Mouse (Mus musculus) c-Kit-positive CD71-negative TER-119-negative erythroid progenitor cells, embryonic 14.5 days (primary cell): Measurements from ENCODE around the gene Tdp1.
"Not testable (repeated sequence)": the region's sequence is repeated elsewhere in the genome, so short reads cannot be mapped to it uniquely, and the experiment has no call there.

ENCODE experiments used
- DNase-seq: peaks from one replicate; pipeline ENCODE4 v3.0.0-alpha.2; 2013; ENCODE audit warnings: low read depth

Tdp1 gene

DNA sequence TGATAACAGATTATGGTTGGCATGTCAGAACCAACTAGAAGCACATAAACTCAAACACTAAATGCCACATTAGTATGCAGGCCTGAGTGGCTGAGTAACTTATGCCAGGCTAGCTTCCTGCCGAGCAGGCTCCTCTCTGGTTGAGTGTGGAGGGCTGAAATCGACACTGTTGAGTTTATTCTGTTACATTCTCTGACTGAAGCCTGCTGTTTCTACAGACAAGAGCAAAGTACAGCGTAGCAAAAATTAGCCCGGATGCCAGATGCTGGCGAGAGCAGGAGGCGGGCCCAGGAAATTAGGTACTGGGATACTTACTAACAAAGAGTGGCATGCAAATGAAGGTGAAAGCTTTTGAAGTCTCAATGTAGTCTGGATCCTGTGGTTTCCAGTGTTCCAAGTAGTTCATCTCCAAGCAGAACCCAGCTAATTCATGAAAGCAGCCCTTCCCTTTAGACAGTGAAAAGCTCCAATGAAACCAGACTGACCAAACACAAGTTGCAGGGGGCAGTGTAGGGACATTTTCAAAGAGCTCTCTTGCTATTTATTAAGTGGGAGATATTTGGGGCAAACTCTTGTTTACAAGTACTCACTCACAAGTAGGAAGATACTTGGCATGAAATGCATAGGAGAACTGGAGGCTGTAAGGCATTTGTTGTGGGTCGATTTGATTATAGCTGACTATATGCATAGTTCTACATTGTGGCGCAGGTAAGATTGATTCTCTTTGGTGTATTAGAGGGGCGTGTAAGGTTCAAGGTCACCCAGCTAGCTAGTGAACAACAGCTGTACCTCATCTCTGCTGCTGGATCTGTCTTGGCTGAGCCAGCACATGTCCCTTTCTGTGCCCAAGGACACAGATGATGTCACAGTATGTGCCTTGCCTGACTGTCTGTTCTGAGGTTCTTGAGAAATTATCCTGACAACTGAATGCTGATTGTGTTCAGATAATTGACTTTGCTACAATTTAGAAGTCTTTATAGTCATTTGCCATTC is 74.0 kb downstream of the Tdp1 start:
- DNase-seq, result no peak

GRCm38 (mm10) chr12:99959291-99959690 is 75.0 kb downstream of the Tdp1 start:
- DNase-seq, result no peak

- no peak for DNase-seq
These were observed 75.6 kb downstream of the Tdp1 start for GRCm38 (mm10) chr12:99959930-99960329.

GRCm38 (mm10) chr12:99960675-99961074 is 76.4 kb downstream of the Tdp1 start:
- DNase-seq, result no peak

DNA sequence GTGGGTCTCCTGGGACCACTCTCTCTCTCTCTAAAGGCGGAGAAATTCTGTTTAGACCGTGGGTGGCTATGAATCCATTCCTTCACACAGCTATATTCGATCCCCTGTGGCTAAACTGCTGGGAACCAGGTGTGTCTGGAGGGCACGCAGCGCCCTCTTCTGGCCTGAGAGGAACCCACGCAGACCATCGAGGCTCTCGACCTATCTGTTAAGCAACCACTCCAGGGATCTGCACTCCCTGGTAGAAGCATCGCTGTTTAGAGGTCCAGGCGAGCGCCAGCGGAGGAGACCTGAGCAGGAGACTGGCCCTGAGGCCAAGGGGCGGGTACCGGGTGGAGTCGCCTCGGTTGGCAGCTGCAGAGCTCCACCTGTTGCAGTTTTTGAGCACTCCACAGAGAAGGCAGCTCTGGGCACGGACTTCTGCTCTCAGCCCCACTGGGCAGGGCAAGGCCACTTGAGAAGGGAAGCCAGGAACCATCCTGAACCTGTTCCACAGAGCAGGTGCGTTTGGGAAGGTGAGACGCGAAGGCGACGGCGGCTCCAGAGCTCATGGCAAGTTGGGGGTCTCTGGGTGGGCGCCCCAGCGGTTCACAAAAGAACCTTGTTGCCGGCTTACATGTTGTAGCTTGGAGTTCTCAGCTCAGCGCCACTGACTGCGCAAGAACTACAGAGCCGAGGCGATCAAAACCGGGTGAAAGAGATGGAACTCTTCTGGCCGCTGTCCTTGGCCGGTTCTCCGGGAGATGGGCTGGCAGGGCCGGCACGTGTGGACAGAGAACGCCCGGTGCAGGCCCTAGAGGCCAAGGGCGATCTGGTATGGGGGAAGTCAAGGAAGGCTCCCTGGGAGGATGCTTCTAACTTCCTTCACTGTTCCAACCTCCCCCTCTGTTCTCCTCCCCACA is 80.2 kb downstream of the Tdp1 start, which contains the start of gene Kcnk13:
Gene Kcnk13 (plus strand): TSS at position 199 of the 902 bp plus-strand sequence.
- peak; percentile 70 for DNase-seq

- DNase-seq, result no peak
These were observed 81.1 kb downstream of the Tdp1 start for GRCm38 (mm10) chr12:99965203-99966115.

DNA sequence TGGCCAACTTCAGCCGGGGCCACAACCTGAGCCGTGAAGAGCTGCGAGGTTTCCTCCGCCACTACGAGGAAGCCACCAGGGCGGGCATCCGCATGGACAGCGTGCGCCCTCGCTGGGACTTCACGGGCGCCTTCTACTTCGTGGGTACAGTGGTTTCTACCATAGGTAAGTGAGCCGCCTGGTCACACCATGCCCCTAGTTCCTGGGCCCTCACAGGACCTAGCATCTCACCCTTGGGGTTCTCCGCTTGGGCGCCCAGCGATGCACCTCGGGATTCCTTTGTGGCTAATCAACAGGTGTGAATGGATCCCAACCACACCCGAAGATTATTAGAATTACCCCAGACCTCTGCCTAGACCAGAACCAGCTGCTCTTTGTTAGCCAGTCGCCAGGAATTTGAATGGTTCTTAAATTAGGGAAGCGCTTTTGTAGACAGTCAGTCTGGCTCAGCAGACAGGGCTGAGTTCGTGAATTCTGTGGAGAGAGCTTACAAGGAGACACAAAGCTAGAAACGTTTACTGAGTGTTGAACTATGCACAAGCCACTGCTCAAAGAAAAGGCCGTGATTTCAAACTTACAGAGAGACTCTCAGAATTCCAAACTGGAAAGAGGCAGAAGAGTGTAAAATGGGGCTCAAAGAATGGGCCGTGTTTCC is 81.9 kb downstream of the Tdp1 start:
- DNase-seq, result no peak

GRCm38 (mm10) chr12:99966881-99967363 is 82.6 kb downstream of the Tdp1 start:
- DNase-seq, result no peak

GRCm38 (mm10) chr12:99969906-99970305 is 85.6 kb downstream of the Tdp1 start:
- DNase-seq, result no peak

- DNase-seq, result not testable (repeated sequence)
These were observed 87.0 kb downstream of the Tdp1 start for GRCm38 (mm10) chr12:99971205-99971894.

- DNase-seq, result no peak
These were observed 88.5 kb downstream of the Tdp1 start for GRCm38 (mm10) chr12:99972825-99973224.

DNA sequence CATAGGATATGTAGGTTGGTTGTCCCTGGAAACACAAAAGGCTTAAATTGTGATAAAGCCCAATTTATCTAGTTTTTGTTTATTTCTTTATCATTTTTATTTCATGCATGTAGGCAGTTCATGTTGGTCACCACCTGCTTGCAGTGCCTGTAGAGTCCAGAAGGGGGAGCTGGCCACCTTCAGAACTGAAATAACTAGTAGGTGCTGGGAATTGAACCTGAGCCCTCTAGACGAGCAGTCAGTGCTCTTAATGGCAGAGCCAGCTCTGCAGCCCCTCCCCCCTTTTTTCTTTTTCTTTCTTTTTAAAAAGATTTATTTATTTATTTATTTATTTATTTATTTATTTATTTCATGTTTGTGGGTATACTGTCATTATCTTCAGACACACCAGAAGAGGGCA is 89.3 kb downstream of the Tdp1 start:
- DNase-seq, result no peak

DNA sequence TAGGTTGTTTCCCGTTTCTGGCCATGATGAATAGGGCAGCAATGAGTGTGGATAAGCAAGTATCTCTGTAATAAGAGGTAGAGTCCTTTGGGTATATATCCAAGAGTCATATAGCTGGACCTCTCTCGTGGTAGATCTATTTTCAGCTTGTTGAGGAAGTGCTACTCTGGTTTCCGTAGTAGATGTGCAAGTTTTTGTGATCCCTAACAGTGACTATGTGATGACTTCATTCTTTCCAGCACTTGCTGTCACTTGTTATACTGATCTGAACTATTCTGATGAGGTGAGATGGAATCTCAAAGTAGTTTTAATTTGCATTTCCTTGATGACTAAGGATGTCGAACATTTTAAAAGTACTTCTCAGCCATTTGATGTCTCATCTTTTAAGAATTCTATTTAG is 95.2 kb downstream of the Tdp1 start:
- DNase-seq, result no peak

DNA sequence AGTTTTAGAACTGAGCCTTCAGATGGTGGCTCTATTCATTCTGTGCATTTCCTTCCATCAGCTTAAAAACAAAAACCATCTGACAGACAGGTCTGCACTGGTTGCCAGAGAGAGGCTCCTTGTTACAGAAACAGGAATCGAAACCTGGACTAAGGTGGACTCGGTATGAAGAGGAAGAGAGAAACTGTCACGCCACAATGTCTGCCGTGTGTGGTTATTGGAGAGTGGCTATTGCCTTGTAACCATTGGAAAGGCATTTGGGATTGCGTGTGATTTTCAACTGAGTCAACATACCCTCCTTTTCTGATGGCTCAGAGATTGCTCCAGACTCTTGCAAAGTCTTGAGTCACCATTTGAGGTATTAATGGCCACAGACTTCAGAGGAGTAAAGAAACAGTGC is 102.5 kb downstream of the Tdp1 start:
- no peak for DNase-seq

GRCm38 (mm10) chr12:99988144-99988543 is 103.8 kb downstream of the Tdp1 start:
- no peak for DNase-seq

GRCm38 (mm10) chr12:99992362-99992862 is 108.1 kb downstream of the Tdp1 start:
- no peak for DNase-seq

DNA sequence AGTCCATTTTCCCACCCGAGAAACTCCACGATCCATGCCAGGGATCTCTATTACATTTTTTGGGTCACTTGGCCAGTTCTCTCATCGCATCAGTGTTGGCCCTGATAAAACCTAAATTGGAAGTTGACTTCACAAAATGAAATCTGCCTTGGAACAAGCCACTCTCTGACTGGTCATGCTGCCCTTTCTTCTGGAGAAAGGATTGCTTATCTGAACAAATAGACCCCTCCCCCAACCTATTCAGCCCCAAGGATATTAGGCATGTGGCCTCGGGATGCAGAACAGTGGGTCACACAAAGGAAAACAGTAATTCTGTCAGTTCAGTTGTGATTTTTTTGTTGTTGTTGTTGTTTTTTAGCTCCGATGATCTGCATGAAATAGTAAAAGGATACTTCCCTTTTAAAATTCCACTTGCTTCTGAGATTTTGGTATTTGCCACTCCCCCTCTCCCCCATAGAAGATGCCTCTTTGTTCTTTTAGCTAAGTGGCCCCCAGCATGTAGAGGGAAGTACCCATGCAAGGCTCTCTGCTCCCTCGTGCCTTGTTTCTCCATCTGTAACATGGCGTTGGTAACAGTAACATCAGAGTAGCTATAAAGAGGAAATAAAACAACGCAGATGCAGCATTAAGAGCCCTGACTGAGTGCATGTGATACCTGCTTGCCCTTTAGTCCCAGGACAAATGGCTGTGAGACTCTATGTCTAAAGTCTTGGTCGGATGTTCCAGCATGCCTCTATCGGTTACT is 109.0 kb downstream of the Tdp1 start:
- DNase-seq, result no peak

DNA sequence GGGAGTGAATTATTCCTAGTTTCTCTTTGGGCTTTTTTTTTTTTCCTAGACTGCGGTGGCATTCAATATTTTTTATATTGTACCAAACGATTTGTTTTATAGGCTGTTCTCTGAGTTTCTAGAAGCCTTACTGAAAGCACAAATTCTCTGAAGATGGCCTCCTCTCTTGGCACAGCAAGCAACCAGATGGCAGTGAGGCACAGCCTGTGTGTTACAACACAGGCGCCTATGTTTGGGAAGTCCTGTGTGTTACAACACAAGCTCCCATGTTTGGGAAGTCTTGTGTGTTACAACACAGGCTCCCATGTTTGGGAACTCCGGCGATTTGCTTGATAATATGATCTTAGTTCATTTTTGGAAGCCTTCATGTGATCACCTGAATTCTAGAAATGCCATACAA is 111.6 kb downstream of the Tdp1 start:
- no peak for DNase-seq

DNA sequence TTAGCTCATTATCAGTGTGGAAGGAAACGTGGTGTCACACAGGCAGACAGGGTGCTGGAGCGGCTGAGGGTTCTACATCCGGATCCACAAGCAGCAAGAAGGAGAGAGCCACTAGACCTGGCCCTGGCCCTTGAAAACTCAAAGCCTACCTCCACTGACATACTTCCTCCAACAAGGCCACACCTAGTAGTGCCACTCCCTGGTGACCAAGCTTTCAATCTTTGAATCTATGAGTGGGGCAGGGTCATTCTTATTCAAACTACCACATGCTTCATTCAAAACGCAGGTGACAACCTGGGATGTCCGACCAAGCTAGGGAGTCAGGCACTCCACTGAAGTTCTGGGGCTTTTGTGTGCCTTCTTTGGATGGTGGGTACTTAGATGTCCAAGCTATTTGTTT is 115.4 kb downstream of the Tdp1 start:
- no peak for DNase-seq
